Mouse (Mus musculus): ENCODE measurements around the gene Tmem212.

Gene Tmem212

DNA sequence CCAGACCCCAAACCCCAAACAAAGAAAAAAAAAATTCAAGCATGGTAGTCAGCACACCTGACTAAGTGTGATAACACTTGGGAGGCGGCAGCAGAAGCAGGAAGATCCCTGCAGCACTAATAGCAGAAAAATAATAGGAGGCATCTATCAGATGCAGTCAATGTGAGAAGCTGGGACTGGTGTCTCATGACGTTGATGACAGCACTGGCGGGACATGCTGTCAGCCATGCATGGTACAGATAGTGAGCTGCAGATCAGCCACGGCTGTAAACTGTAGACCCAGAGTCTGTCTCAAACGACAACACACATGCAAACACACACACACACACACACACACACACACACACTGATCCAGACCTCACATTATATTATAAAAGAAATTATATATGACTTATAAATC, 52.9 kb downstream of the Tmem212 start:
- DNase-seq (ENCODE audit: low read depth, low spot score), result no peak

DNA sequence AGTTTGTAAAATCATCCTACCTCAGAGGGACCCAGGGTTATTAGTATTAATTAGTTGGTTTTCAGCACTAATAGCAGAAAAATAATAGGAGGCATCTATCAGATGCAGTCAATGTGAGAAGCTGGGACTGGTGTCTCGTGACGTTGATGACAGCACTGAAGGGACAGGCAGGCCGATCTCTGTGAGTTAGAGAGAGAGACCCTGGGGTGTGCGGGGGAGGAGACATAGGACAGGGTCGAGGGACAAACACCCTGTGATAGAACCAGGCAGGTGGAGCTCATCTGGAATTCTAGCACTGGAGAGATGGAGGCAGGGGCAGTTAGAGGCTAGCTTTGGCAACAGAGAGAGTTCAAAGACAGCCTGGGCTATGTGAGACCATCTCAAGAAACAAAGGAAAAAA, 53.3 kb downstream of the Tmem212 start:
- no peak for DNase-seq (ENCODE audit: low read depth, low spot score)

DNA sequence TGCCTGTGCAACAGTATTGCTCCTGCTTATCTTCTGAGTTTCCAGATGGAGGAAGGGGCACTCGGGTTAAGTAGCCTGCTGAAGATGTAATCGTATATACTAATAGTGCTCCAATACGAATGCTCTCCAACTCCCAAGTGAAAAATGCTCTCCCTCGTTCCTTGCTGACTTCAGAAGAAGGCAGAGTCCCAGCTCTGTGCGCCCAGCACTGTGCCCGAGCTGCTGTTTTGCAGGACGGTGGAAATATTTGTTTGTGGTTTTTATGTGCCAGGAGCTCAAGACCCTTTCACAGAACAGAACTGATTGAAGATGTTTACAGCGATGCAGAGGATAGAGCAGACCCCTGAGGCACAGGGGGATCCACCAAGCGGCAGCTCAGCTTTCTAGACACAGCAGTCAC, 55.9 kb downstream of the Tmem212 start:
- no peak for DNase-seq (ENCODE audit: low read depth, low spot score)

DNA sequence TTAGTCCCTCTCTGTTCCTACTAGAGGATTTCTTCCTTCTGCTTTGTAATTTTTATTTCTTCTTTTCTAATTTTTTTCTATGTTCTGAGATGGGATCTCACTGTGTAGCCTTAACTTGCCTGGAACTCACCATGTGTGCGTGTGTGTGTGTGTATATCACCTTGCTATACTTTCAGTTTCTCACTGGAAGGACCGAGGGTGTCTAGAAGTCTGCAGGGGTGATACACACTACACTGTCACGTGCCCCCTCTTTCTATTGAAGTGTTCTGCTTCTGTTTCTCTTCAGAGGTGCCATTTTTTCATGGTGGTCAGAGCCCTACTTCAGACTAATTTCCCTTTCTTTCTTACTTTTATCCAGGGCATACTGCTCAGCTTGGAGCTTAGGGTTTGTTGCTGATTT, 56.4 kb downstream of the Tmem212 start:
- no peak for DNase-seq (ENCODE audit: low read depth, low spot score)

DNA sequence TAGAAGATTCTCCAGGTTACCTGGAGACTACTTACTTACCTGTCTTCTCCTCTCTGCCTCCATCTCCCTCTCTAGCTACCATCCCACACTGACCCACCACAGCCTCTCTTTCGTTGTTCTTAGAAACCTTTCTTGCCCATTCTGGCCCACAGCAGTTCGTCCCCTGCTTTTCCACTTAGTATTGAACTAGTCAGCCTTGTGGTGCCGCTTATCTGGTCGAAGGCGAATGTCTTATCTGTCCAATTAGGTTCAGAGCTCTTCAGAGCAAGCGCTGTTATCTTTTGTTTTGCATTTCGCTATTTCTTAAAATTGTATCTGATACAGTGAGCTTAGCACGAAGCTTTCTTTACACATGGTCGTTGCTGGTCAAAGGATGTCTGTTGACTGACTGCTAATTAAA, 56.9 kb downstream of the Tmem212 start:
- no peak for DNase-seq (ENCODE audit: low read depth, low spot score)

DNA sequence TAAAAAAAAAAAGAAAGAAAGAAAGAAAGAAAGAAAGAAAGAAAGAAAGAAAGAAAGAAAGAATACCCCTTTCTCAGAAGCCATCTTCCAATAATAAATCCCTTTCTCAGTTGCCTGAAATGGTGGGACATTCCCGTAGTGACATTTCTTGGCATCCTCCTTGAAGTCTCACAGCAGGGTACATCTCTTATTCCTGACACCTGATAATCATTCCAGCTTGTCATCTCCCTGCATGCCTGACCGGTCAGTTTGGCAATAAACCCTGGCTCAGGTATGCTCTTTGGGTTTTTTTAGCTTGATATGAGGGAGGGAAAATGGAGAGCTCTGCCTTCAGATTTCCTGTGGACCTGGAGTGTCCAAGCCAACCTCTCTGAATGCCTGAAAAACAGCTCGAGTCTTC, 59.9 kb downstream of the Tmem212 start:
- DNase-seq (ENCODE audit: low read depth, low spot score), result no peak

DNA sequence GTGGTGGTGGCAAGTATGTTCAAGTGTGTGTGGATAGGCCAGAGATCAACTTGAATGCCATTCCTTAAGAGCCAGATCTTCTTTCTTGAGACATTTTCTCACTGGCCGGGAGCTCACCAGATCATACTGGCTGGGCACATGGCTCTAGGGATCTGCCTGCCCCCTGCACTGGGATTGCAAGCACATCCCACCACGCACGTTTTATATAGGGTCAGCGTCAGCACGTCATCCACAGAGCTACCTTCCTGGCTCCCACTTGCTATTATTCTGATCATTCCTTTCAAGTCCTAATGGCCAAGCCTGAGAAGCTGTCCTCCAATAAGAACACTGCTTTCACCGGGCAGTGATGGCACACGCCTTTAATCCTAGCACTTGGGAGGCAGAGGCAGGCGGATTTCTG, 60.4 kb downstream of the Tmem212 start:
- DNase-seq (ENCODE audit: low read depth, low spot score), result no peak

DNA sequence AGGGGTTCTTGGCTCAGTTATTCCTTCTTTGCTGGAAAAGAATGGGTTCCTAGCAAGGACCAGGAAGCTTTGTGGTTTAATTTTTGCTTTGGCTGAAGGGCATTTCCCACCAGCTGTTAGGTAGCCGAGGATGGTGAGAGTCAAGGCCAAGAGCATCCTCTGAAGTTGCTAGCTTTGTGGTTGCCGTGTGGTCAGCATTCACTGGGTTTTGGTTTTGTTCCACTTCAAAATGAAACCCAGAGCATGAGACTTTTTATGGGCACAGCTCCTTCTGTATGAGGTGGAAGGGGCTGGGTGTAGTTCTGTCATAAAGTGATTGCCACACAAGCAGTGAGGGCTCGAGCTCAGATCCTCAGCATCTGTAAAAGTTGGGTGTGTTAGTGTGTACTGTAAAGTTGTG, 67.4 kb downstream of the Tmem212 start:
- no peak for DNase-seq (ENCODE audit: low read depth, low spot score)

DNA sequence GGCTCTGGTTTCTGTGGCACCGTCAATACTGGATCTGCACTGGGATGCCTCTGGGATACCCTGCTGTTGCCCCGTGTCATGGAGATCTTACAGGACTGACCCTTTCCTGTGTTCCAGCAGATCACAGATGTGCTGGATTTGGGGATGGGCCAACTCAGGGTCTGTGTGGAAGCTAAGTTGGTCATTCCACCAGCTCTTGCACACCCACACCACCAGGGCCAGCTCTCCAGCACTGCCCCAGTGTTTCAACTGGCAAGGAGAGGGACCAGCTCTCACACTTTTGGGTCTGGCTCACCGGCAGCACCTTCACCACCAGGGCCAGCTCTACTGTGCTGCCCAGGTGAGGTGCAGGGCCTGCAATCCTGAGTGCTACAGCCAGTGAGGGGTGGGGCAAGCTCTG, 68.9 kb downstream of the Tmem212 start:
- no peak for DNase-seq (ENCODE audit: low read depth, low spot score)

DNA sequence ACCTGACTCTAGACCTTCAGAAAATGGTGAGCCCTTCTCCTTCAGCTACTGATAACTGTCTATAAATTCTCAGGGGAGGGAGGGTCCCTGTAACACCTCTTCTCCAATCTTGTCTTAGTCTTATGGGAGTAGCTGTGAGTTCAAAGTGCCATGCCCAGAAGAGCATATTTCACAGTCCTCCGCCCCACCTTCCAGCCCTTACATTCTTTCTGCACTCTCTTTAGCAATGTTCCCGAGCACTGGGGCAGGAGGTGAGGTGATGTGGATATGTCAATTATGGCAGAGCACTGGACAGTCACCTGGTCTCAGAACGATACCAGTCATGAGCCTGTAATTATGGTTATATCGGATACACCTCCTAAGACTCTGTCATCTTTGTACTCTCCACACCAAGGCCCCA, 70.2 kb downstream of the Tmem212 start:
- DNase-seq (ENCODE audit: low read depth, low spot score), result no peak
